Mouse (Mus musculus): ENCODE data around the gene Nfia. TPM values are rescaled to one million over a fixed set of nuclear protein-coding genes. Genes with fewer than 3 reads are reported as not detected.
A peak's percentile ranks its signal among the peaks of the same experiment; 100 is the strongest.

Nfia gene
- polyA plus RNA-seq, 1 experiment from 2014 or later, result 14.4 TPM

DNA sequence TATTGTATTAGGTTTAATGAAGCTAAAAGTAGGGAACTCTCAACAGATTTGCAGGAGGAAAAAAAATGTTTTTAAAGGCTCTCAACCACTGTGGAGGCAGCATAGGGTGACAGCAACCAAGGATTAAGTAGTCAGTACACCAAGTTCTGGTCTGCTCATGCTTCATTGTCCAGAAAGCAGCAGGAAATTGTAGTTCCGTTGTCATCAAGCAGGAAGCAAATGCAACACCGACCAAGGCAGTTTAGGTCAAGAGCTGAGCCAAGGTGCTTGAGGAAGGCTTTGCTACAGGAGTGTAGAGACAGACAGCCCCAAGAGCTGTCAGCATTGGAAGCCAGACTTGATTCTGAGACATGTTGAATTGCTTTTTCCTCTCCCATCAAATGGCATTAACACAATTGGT, 342.4 kb downstream of the Nfia start:
- H3K27ac ChIP-seq, result no peak overlapping the region
- 57% methylated on average over 2 of the region's 2 CpGs for WGBS
- peak; percentile 41 for DNase-seq (ENCODE audit: low spot score)

DNA sequence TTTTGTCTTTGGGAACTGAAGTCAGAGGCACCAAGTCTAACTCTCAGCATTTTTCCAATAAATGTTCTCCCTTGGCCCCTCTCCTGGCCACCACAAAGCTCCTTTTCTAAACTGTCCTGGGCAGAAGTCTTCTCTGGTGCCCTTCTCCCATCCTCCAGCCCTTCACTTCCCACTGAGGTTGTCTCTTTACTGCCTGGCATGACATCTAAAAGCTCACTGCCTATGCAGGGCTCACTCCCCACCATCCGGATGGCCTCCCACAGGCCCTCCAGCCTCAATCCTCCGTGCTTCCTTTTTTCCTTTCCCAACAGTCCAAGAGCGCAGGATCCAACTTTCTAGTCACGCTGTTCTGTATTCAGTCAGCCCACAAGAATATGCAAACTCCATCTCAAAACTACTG, 342.9 kb downstream of the Nfia start:
- DNase-seq (ENCODE audit: low spot score), result peak; percentile 60
- WGBS, result 82% methylated on average over 4 of the region's 4 CpGs
- Histone ChIP-seq H3K27me3 (ENCODE audit: insufficient read depth, poor library complexity, severe bottlenecking) (no peaks in the 10 kb centered on the region), H3K9me3 (no peaks in the 10 kb centered on the region), H3K4me1 (no peaks in the 10 kb centered on the region), H3K4me3 (no peak overlapping the region), H3K36me3 (0 out of 2 replicates have a peak, but pooled peaks cover 2% of the 10 kb centered on the region), H3K27ac (no peak overlapping the region)

More for the DNA sequence above, 342.4 kb downstream of the Nfia start:
- Histone ChIP-seq H3K9me3 (no peaks in the 10 kb centered on the region), H3K4me1 (no peaks in the 10 kb centered on the region), H3K36me3 (0 out of 2 replicates have a peak, but pooled peaks cover 2% of the 10 kb centered on the region), H3K27me3 (ENCODE audit: insufficient read depth, poor library complexity, severe bottlenecking) (no peaks in the 10 kb centered on the region), H3K4me3 (no peak overlapping the region)

DNA sequence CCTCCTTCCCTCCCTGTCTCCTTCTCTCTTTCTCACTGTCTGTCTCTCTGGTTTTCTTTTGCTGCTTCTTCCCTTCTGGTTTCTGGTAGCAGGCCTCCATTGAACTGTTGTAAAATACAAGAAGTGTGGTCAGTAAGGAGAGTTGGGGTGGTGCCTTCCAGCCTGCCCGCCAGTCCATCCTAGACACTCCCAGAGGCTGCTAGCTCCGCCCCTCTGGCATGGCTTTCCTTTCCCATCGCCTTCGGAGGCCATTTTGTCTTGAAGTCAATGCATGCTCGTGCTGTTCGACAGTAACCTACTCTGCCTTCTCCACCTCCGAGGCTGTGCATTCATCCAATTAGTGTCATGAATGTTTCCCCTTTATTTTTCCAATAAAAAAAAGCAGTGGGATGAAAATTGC, 343.5 kb downstream of the Nfia start:
- 89% methylated on average over 7 of the region's 7 CpGs for WGBS
- no peaks in the 10 kb centered on the region for H3K27me3 ChIP-seq (ENCODE audit: insufficient read depth, poor library complexity, severe bottlenecking)
- no peak overlapping the region for H3K4me3 ChIP-seq
- DNase-seq (ENCODE audit: low spot score), result peak; percentile 56
- H3K36me3 ChIP-seq, result 0 out of 2 replicates have a peak, but pooled peaks cover 2% of the 10 kb centered on the region
- no peaks in the 10 kb centered on the region for H3K9me3 ChIP-seq
- H3K4me1 ChIP-seq, result no peaks in the 10 kb centered on the region
- no peak overlapping the region for H3K27ac ChIP-seq

DNA sequence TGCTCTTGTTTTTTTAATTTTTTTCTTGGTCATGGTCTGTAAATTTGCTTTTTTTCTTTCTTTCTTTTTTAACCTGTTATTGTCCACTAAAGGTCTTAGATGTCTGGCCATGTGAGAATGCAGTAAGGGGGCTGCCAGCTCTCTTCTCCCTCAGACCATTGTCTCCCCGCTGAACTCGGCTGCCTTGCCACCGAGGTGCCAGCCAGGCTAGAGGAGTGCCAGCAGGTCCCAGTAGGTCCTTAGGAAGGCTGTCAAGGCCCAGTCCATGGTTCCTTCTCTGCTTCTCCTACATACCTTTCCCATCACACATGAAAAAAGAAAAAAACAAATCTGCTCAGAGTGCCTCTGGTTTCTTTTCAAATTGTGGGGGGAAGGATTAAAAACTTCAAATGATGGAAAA, 345.6 kb downstream of the Nfia start:
- 59% methylated on average over 3 of the region's 3 CpGs for WGBS
- H3K27me3 ChIP-seq (ENCODE audit: insufficient read depth, poor library complexity, severe bottlenecking), result no peaks in the 10 kb centered on the region
- no peak overlapping the region for H3K27ac ChIP-seq
- H3K9me3 ChIP-seq, result no peaks in the 10 kb centered on the region
- no peaks in the 10 kb centered on the region for H3K4me1 ChIP-seq
- peak; percentile 28 for DNase-seq (ENCODE audit: low spot score)
- no peak overlapping the region for H3K4me3 ChIP-seq
- H3K36me3 ChIP-seq, result no peaks in the 10 kb centered on the region

DNA sequence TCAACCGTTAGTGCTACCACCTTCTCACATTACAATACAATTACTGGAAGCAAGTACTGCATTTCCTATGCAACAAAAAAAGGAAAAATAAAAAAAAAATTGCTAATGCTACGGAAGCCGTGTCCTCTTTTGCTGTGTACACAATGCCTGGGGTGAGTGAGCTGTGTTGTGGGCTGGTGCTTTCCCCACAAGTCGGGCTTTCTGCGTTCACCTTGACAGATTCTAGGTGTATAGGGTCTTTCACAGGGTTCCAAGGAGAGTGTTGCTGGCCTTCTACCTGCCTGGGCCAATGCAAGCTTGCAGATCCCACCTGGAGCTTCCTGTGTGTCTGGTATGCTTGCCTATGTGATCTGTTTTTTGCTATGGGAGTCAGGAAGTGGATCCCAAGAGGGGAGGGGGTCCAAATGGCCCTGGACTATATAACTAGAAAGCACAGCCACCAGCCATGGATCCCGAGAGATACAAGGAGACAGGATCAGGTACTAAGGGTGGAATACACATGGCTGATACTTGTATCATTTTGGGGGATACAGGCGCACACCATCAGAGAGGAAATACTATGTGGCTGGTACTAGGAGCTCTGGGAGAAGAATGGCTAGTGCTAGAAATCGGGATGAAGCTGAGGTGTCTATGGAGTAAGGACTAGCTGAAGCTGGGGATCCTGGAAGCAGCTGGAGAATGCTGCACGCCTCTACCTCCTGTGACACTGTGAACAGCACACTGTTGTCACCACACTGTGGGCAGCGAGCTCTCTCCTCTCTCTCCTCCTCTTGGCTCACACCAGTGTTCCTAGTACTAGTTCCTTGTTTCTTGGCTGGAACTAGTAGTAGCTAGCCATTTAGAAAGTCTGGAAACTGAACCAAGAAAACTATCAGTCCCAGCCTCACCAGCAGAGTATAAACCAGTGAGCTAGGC, 346.5 kb downstream of the Nfia start:
- peak; percentile 58 for DNase-seq (ENCODE audit: low spot score)
- no peak overlapping the region for H3K27ac ChIP-seq
- WGBS, result 78% methylated on average over 10 of the region's 10 CpGs

DNA sequence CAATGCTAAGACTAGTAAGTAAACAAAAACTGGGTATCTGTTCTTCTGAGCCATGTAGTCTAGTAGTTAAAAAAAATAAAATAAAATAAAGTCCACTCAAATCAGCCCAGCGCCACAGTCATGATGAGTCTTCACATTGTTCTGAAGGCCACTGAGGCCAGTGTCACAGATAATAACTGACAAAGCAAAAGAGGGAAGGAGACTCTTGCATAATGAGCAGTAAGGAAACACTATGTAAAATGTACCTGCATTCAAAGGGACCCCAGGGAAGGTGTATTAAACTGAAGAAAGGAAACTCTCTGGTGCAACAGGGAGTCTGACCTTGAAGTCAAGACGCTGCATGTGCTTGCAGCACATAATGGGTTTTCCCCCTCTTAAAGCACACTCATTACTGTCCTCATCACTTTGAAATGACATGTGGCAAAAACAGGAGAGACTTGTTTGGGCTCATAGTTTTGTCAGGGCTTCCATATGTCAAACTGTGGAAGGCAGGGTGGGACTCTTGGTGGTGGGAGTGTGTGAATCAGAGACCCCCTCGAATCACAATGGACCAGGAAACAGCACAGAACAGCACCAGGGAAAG, 347.5 kb downstream of the Nfia start:
- no peaks in the 10 kb centered on the region for H3K4me1 ChIP-seq
- no peak overlapping the region for H3K27ac ChIP-seq
- 78% methylated on average over 3 of the region's 3 CpGs for WGBS
- H3K36me3 ChIP-seq, result no peaks in the 10 kb centered on the region
- H3K9me3 ChIP-seq, result no peaks in the 10 kb centered on the region
- H3K4me3 ChIP-seq, result no peak overlapping the region
- no peaks in the 10 kb centered on the region for H3K27me3 ChIP-seq (ENCODE audit: insufficient read depth, poor library complexity, severe bottlenecking)
- peak; percentile 62 for DNase-seq (ENCODE audit: low spot score)

More for the DNA sequence above, 346.5 kb downstream of the Nfia start:
- Histone ChIP-seq H3K4me1 (no peaks in the 10 kb centered on the region), H3K36me3 (no peaks in the 10 kb centered on the region), H3K27me3 (ENCODE audit: insufficient read depth, poor library complexity, severe bottlenecking) (no peaks in the 10 kb centered on the region), H3K4me3 (no peak overlapping the region), H3K9me3 (no peaks in the 10 kb centered on the region)

DNA sequence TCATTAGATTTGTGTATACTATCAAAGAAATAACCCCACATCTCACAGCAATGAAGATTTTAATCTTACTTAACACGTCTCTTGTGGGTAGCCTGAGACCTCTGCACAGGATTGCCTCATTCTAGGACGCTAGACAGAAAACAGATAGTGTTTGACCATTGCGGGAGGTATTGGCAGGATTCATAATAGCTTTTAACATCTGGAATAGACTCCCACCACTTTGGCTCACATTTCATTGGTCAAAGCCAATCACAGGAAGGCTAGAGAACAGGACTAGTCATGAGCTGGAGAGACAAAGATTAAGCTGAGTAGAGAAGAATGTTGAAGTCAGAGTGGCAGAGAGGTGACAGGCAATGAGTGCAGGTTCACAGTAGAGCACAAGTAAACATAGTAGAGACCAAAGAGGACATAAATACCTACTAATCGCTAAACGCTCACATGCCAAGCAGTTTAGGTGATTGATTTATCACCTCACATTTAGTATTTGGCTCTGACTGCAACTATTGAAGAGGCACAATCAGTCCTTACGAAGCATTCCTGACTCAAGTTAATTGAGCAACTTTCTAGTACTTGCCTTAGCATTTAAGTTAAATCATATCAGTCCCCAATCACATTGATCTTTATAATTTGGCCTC, 348.3 kb downstream of the Nfia start:
- Histone ChIP-seq H3K27me3 (ENCODE audit: insufficient read depth, poor library complexity, severe bottlenecking) (no peaks in the 10 kb centered on the region), H3K4me1 (no peaks in the 10 kb centered on the region), H3K36me3 (no peaks in the 10 kb centered on the region), H3K4me3 (no peak overlapping the region), H3K9me3 (no peaks in the 10 kb centered on the region), H3K27ac (no peak overlapping the region)
- DNase-seq (ENCODE audit: low spot score), result peak; percentile 10
- 79% methylated on average over 6 of the region's 6 CpGs for WGBS

DNA sequence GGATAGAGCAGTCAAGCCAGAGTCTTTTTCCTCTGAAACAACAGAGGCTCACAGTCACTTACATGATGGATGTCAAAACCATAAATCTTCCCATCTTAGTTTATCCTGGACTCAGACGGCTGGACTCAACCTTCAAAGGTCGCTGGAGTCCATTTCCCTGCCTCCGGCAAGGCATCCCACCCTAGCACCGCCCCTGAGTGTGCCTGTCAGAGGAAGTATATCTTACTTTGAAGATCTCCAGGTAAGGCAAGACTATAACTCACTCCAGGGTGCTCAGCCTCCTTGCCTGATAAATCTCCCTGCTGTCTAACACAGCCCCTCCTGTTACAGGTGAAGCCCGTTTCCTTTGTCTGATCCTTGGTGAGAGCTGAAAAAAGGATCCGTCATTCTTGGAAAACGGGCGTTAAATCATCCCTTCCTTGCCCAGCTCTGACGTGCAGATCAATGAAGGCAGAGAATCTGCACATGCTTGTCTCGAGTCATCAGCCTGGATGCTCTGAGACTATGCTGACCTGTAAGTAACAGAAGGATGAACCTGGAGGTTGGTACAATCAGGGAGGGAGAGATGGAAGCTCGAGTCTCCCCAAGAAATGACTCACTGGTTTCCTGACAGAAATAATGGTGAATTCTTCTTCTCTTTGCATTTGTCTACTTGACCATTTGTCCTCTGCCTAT, 353.6 kb downstream of the Nfia start:
- Histone ChIP-seq H3K4me1 (0 out of 2 replicates have a peak, but pooled peaks cover 3% of the 10 kb centered on the region), H3K9me3 (no peaks in the 10 kb centered on the region), H3K27ac (no peak overlapping the region), H3K27me3 (ENCODE audit: insufficient read depth, poor library complexity, severe bottlenecking) (no peaks in the 10 kb centered on the region), H3K36me3 (no peaks in the 10 kb centered on the region), H3K4me3 (no peak overlapping the region)
- peak; percentile 36 for DNase-seq (ENCODE audit: low spot score)
- 74% methylated on average over 11 of the region's 11 CpGs for WGBS

DNA sequence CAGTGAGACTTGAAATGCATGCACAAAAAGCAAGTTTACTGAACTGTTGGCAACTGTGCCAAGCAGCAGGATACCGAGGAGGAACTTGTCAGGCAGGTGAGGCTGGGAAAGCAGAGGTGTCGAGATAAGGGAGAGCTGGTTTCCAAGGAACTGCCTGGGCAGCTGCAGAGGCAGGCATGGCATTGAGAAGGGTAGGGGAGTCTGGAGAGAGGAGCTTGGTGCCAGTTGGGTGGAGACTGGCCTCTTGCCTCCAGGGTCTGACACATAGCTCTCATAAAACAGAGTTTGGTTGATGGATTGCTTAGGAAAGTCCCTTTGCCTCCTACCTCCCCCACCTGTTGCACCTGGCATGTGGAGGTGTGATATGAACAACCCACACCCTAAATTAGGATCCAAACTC, 358.3 kb downstream of the Nfia start:
- no peaks in the 10 kb centered on the region for H3K36me3 ChIP-seq
- no peak overlapping the region for H3K27ac ChIP-seq
- H3K4me1 ChIP-seq, result 0 out of 2 replicates have a peak, but pooled peaks cover 3% of the 10 kb centered on the region
- H3K9me3 ChIP-seq, result no peaks in the 10 kb centered on the region
- H3K27me3 ChIP-seq (ENCODE audit: insufficient read depth, poor library complexity, severe bottlenecking), result no peaks in the 10 kb centered on the region
- no peak overlapping the region for H3K4me3 ChIP-seq
- 40% methylated on average over 2 of the region's 2 CpGs for WGBS
- DNase-seq (ENCODE audit: low spot score), result no peak

DNA sequence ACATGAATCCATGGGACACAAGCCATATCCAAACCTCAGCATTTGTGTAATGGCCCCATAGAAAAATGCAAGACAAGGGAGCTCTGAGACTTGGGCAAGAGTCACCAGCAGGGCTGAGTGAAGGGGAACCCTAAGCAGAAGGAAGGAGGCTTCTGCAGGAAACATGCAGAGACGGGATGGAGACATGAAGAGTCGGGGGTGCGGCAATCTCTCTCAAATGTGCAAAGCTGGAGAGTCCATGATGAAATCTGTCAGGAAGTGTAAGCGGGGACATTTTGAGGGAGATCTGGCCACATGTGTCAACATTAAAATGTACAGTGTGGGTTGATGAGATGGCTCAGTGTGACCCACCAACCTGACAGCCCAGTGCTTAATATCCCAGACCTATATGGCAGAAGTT, 361.5 kb downstream of the Nfia start:
- Histone ChIP-seq H3K36me3 (no peaks in the 10 kb centered on the region), H3K4me3 (no peak overlapping the region), H3K9me3 (no peaks in the 10 kb centered on the region), H3K27me3 (ENCODE audit: insufficient read depth, poor library complexity, severe bottlenecking) (no peaks in the 10 kb centered on the region), H3K4me1 (0 out of 2 replicates have a peak, but pooled peaks cover 3% of the 10 kb centered on the region), H3K27ac (no peak overlapping the region)
- no peak for DNase-seq (ENCODE audit: low spot score)
- 87% methylated on average over 4 of the region's 4 CpGs for WGBS

DNA sequence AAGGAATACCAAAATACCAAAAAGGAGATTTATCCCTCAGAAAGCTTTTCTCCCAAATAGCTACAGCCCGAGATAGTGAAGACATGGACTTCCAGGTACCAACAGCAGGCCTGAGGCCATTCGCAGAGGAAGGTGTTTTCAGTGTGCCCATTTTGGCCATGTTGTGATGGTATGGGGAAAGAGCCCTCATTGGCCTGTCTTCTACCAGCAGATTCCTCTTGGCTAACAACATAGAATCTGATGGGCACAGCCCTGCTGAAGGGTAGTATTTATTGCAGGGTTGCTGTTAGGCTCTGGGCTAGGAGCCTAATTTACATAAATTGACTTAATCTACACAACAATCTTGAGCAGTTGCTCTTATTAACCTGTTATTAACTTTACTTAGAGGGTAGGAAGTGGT, 363.5 kb downstream of the Nfia start:
- DNase-seq (ENCODE audit: low spot score), result no peak
- Histone ChIP-seq H3K4me1 (no peaks in the 10 kb centered on the region), H3K27me3 (ENCODE audit: insufficient read depth, poor library complexity, severe bottlenecking) (no peaks in the 10 kb centered on the region), H3K27ac (no peak overlapping the region), H3K9me3 (no peaks in the 10 kb centered on the region), H3K4me3 (no peak overlapping the region), H3K36me3 (no peaks in the 10 kb centered on the region)
- WGBS, result 99% methylated on average over 2 of the region's 2 CpGs

DNA sequence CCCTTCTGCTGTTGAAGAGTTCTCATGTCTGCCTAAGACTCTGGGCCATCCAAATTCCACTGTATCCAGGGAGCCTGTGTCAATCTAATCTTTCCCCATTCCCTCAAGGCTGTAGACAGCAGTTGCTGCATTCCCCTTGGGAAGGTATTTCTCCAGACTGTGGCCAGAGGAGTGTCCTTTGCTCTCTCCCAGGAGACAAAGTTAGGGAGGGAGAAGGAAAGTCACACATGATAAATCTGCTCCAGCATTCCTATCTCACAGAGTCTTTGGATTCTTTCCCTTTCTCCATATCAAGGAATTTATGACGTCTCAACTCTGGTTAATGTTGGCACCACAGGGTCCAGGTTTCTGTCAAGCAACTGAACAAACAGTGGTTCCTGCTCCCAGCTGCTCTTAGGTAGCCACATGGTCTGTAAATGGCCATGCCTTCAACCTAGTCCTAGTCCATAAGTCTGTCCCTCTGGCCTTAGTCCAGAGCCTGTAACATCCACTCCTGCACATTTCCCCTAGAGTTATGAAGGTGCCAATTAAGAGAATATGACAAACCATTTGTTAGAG, 370.4 kb downstream of the Nfia start:
- WGBS, result 17% methylated on average over 1 of the region's 1 CpGs
- Histone ChIP-seq H3K27me3 (ENCODE audit: insufficient read depth, poor library complexity, severe bottlenecking) (no peaks in the 10 kb centered on the region), H3K27ac (peak overlapping the region; percentile 3; the same call in 1 of the 2 replicates)

More for the DNA sequence above, 370.4 kb downstream of the Nfia start:
- Histone ChIP-seq H3K4me1 (peaks cover 7% of the 10 kb centered on the region; the same call in 1 of the 2 replicates), H3K36me3 (no peaks in the 10 kb centered on the region), H3K4me3 (no peak overlapping the region), H3K9me3 (no peaks in the 10 kb centered on the region)
- no peak for DNase-seq (ENCODE audit: low spot score)
